Mouse (Mus musculus) heart, adult 2 months (tissue): ENCODE results near the gene A530064D06Rik. TPM values are rescaled to one million over a fixed set of nuclear protein-coding genes. Genes with fewer than 3 reads are reported as not detected.

Experiments
- DNase-seq, 2 experiments: peaks; one replicate each; pipeline ENCODE4 v3.0.0; 2021
- H3K27ac ChIP-seq: fragments of 200-600 bp; 2 replicates; pipeline ENCODE4 v1.8.1; 2022
- H3K27me3 ChIP-seq: fragments of 200-500 bp; 2 replicates; pipeline ENCODE4 v1.6.1; 2012; ENCODE audit warnings: mild to moderate bottlenecking, low read length, inconsistent platforms, mixed read lengths; ENCODE audit not compliant: control insufficient read depth, insufficient read depth
- H3K36me3 ChIP-seq: fragments of 200-500 bp; 2 replicates; pipeline ENCODE4 v1.6.1; 2012; ENCODE audit warnings: low read length, inconsistent platforms; ENCODE audit not compliant: control insufficient read depth, insufficient read depth
- H3K4me1 ChIP-seq: fragments of 200-500 bp; 2 replicates; pipeline ENCODE4 v1.6.1; 2011; ENCODE audit warnings: low read length; ENCODE audit not compliant: control insufficient read depth, insufficient read depth
- H3K4me3 ChIP-seq: fragments of 200-600 bp; 2 replicates; pipeline ENCODE4 v1.8.1; 2022
- H3K79me2 ChIP-seq: fragments of 200-500 bp; replicated peaks from 2 replicates; pipeline ENCODE4 v1.6.1; 2012; ENCODE audit warnings: mild to moderate bottlenecking, inconsistent platforms, low read length, moderate library complexity, mixed read lengths; ENCODE audit not compliant: control insufficient read depth, insufficient read depth
- H3K9ac ChIP-seq: fragments of 200-500 bp; 2 replicates; pipeline ENCODE4 v1.6.1; 2012; ENCODE audit warnings: low read depth, mild to moderate bottlenecking, control low read depth, inconsistent platforms, low read length, mixed read lengths
- CTCF ChIP-seq: fragments of 200-600 bp; IDR thresholded peaks from 2 replicates; pipeline ENCODE4 v1.8.1; 2022; ENCODE audit warnings: antibody characterized with exemption, mild to moderate bottlenecking, moderate library complexity
- EP300 ChIP-seq: fragments of 200-500 bp; IDR thresholded peaks from 2 replicates; pipeline ENCODE4 v1.6.1; 2011; ENCODE audit warnings: low read depth, low read length, control low read depth; ENCODE audit not compliant: insufficient read depth
- POLR2A ChIP-seq: fragments of 200-500 bp; IDR thresholded peaks from 2 replicates; pipeline ENCODE4 v1.6.1; 2011; ENCODE audit warnings: mild to moderate bottlenecking, low read depth, low read length, control low read depth; ENCODE audit not compliant: insufficient read depth
- WGBS: fragments of 180-500 bp; shearing (Covaris S2); methylation state at CpG from one replicate; pipeline ENCODE4 v1.1.7; 2018; 5-methylcytosine and 5-hydroxymethylcytosine counted together
- intact Hi-C: fragments of 180-260 bp; cut with DNase I; formaldehyde crosslinking; loops from one replicate; pipeline ENCODE4 v1.15.1; 2025
- polyA plus RNA-seq: library from polyadenylated mRNA; depleted of rRNA; stranded (reverse); fragments of >200 nt; gene quantifications from 2 replicates; pipeline ENCODE4 v1.2.3, GENCODE M21; 2012
- total RNA-seq, 2 experiments: library from RNA; stranded (reverse); gene quantifications; 2 replicates each; pipeline ENCODE4 v1.2.3; 2021

A530064D06Rik gene
- total and polyA plus RNA-seq, 3 experiments: 0.18 TPM; not detected in 2

- TF ChIP-seq EP300 (no peak), POLR2A (no peak), CTCF (peak; percentile 79)
- no peaks in the 10 kb centered on the region for H3K27me3 ChIP-seq
- H3K79me2 ChIP-seq: no peaks in the 10 kb centered on the region
- no peaks in the 10 kb centered on the region for H3K36me3 ChIP-seq
- no peaks in the 10 kb centered on the region for H3K4me1 ChIP-seq
- no peak overlapping the region for H3K27ac ChIP-seq
- DNase-seq: peak in 1 of 2 experiments; percentile 38
- 46% methylated on average over 8 of the region's 8 CpGs for WGBS
- intact Hi-C loops: no loop called here
- no peak overlapping the region for H3K9ac ChIP-seq
- no peak overlapping the region for H3K4me3 ChIP-seq
These were observed 56.4 kb downstream of the A530064D06Rik start for GRCm38 (mm10) chr17:48110547-48111287.

GRCm38 (mm10) chr17:48108520-48108919 is 58.6 kb downstream of the A530064D06Rik start:
- DNase-seq: no peak
- Histone ChIP-seq H3K27me3 (no peaks in the 10 kb centered on the region), H3K36me3 (no peaks in the 10 kb centered on the region), H3K4me1 (no peaks in the 10 kb centered on the region), H3K9ac (no peak overlapping the region), H3K4me3 (no peak overlapping the region), H3K79me2 (no peaks in the 10 kb centered on the region), H3K27ac (no peak overlapping the region)
- WGBS: 76% methylated on average over 3 of the region's 3 CpGs
- TF ChIP-seq POLR2A: no peak
- TF ChIP-seq EP300: no peak
- TF ChIP-seq CTCF: no peak
- intact Hi-C loops: loop anchor here (10.0 kb wide), 1 partner anchor 226 kb away; no protein-coding TSS in a partner anchor

- no peaks in the 10 kb centered on the region for H3K36me3 ChIP-seq
- no peaks in the 10 kb centered on the region for H3K79me2 ChIP-seq
- no peak for DNase-seq
- intact Hi-C loops: loop anchor here (10.0 kb wide), 1 partner anchor 227 kb away; no protein-coding TSS in a partner anchor
- no peak for TF ChIP-seq POLR2A
- no peak for TF ChIP-seq EP300
- no peak for TF ChIP-seq CTCF
- H3K9ac ChIP-seq: no peak overlapping the region
- no peak overlapping the region for H3K4me3 ChIP-seq
- no peaks in the 10 kb centered on the region for H3K4me1 ChIP-seq
- no peak overlapping the region for H3K27ac ChIP-seq
- WGBS: 50% methylated on average over 6 of the region's 6 CpGs
- H3K27me3 ChIP-seq: no peaks in the 10 kb centered on the region
These were observed 59.2 kb downstream of the A530064D06Rik start for GRCm38 (mm10) chr17:48107862-48108261.

GRCm38 (mm10) chr17:48107333-48107732 is 59.7 kb downstream of the A530064D06Rik start:
- intact Hi-C loops: loop anchor here (10.0 kb wide), 1 partner anchor 227 kb away; no protein-coding TSS in a partner anchor
- Histone ChIP-seq H3K4me3 (no peak overlapping the region), H3K9ac (no peak overlapping the region), H3K79me2 (no peaks in the 10 kb centered on the region), H3K36me3 (no peaks in the 10 kb centered on the region), H3K4me1 (no peaks in the 10 kb centered on the region), H3K27ac (no peak overlapping the region), H3K27me3 (no peaks in the 10 kb centered on the region)
- no peak for DNase-seq
- no peak for TF ChIP-seq POLR2A
- no peak for TF ChIP-seq EP300
- TF ChIP-seq CTCF: no peak
- WGBS: 57% methylated on average over 4 of the region's 4 CpGs

- H3K27ac ChIP-seq: no peak overlapping the region
- DNase-seq: peak; percentile 84 to 85
- WGBS: 15% methylated on average over 20 of the region's 21 CpGs
- H3K79me2 ChIP-seq: no peaks in the 10 kb centered on the region
- H3K36me3 ChIP-seq: no peaks in the 10 kb centered on the region
- intact Hi-C loops: loop anchor here (1.0 to 10.0 kb wide), 3 partner anchors 227 to 308 kb away; no protein-coding TSS in a partner anchor
- 0 out of 2 replicates have a peak, but pooled peaks cover 2% of the 10 kb centered on the region for H3K4me1 ChIP-seq
- H3K9ac ChIP-seq: no peak overlapping the region
- no peak overlapping the region for H3K4me3 ChIP-seq
- peaks cover 9% of the 10 kb centered on the region for H3K27me3 ChIP-seq
- TF ChIP-seq POLR2A: no peak
- peak; percentile 71 for TF ChIP-seq EP300
- peak; percentile 73 for TF ChIP-seq CTCF
These were observed 66.3 kb downstream of the A530064D06Rik start for GRCm38 (mm10) chr17:48100441-48101417.
